Mouse (Mus musculus) lung, postnatal 0 days (tissue): ENCODE results near the gene Macf1. TPM values are rescaled to one million over a fixed set of nuclear protein-coding genes. Genes with fewer than 3 reads are reported as not detected.
"Not testable (repeated sequence)": the region's sequence is repeated elsewhere in the genome, so short reads cannot be mapped to it uniquely, and the experiment has no call there.

Experiments
- ATAC-seq: fragments of 200-750 bp; cut with Nextera tagmentation; 2 replicates; pipeline ENCODE4 v1.8.0; 2017; ENCODE audit warnings: moderate library complexity
- DNase-seq: peaks from one replicate; pipeline ENCODE4 v3.0.0-alpha.2; 2016; ENCODE audit warnings: low spot score
- H3K27ac ChIP-seq: fragments of 300-500 bp; sonication (generic); 2 replicates; pipeline ENCODE4 v1.5.1; 2014; ENCODE audit warnings: antibody characterized with exemption, mild to moderate bottlenecking, low read length, mixed read lengths
- H3K27me3 ChIP-seq: fragments of 300-500 bp; sonication (generic); replicated peaks from 2 replicates; pipeline ENCODE4 v1.6.1; 2014; ENCODE audit warnings: low read length, mixed read lengths; ENCODE audit not compliant: insufficient read depth
- H3K36me3 ChIP-seq: fragments of 300-500 bp; sonication (generic); 2 replicates; pipeline ENCODE4 v1.6.1; 2014; ENCODE audit warnings: low read length, mixed read lengths; ENCODE audit not compliant: insufficient read depth
- H3K4me1 ChIP-seq: fragments of 300-500 bp; sonication (generic); 2 replicates; pipeline ENCODE4 v1.6.1; 2014; ENCODE audit warnings: antibody characterized with exemption, low read depth, low read length, mixed read lengths; ENCODE audit not compliant: insufficient read depth
- H3K4me2 ChIP-seq: fragments of 300-500 bp; sonication (generic); replicated peaks from 2 replicates; pipeline ENCODE4 v1.6.1; 2014; ENCODE audit warnings: low read depth, mild to moderate bottlenecking, low read length, moderate library complexity, mixed read lengths
- H3K4me3 ChIP-seq: fragments of 300-500 bp; sonication (generic); 2 replicates; pipeline ENCODE4 v1.5.1; 2014; ENCODE audit warnings: low read depth, low read length
- H3K9ac ChIP-seq: fragments of 300-500 bp; sonication (generic); replicated peaks from 2 replicates; pipeline ENCODE4 v1.6.1; 2014; ENCODE audit warnings: low read depth, mild to moderate bottlenecking
- H3K9me3 ChIP-seq: fragments of 300-500 bp; sonication (generic); 2 replicates; pipeline ENCODE4 v1.6.1; 2016; ENCODE audit warnings: low read length, mixed read lengths
- CTCF ChIP-seq: IDR thresholded peaks from 2 replicates; pipeline ENCODE4 v1.5.1; 2016; ENCODE audit warnings: antibody characterized with exemption, mild to moderate bottlenecking
- EP300 ChIP-seq: IDR thresholded peaks from 2 replicates; pipeline ENCODE4 v1.6.1; 2016; ENCODE audit warnings: antibody characterized with exemption, mild to moderate bottlenecking, control low read depth
- WGBS: fragments of 180-500 bp; shearing (Covaris S2); extraction: QIAGEN DNeasy Blood & Tissue Kit; methylation state at CpG from one replicate; pipeline ENCODE4 v1.1.7; 2014; 5-methylcytosine and 5-hydroxymethylcytosine counted together
- polyA plus RNA-seq: library from polyadenylated mRNA; unstranded; fragments of >200 nt; fragmentation: Nextera tagmentation; extraction: Ambion mirVana; gene quantifications from 2 replicates; pipeline ENCODE4 v1.2.1, GENCODE M21; 2015

Macf1 gene
- polyA plus RNA-seq, 1 experiment from 2014 or later, result 181 TPM

GRCm38 (mm10) chr4:123340232-123340631, 343.9 kb downstream of the Macf1 start:
- Histone ChIP-seq H3K36me3 (no peaks in the 10 kb centered on the region), H3K27ac (no peak overlapping the region), H3K9me3 (no peaks in the 10 kb centered on the region), H3K4me2 (no peak overlapping the region), H3K4me3 (no peak overlapping the region), H3K9ac (no peak overlapping the region), H3K27me3 (peaks cover 9% of the 10 kb centered on the region), H3K4me1 (peaks cover 5% of the 10 kb centered on the region; the same call in 1 of the 2 replicates)
- WGBS, result 73% methylated on average over 5 of the region's 5 CpGs
- DNase-seq (peak; percentile 4), ATAC-seq (no peak)
- TF ChIP-seq EP300 (no peak), CTCF (no peak)

- H3K36me3 ChIP-seq, result no peaks in the 10 kb centered on the region
- DNase-seq, result no peak
- TF ChIP-seq EP300, result no peak
- TF ChIP-seq CTCF, result no peak
- no peaks in the 10 kb centered on the region for H3K9me3 ChIP-seq
- no peak overlapping the region for H3K4me3 ChIP-seq
- H3K27me3 ChIP-seq, result peaks cover 8% of the 10 kb centered on the region
- ATAC-seq, result no peak
- H3K4me1 ChIP-seq, result peaks cover 5% of the 10 kb centered on the region; the same call in 1 of the 2 replicates
- WGBS, result 53% methylated on average over 4 of the region's 4 CpGs
- H3K9ac ChIP-seq, result no peak overlapping the region
- no peak overlapping the region for H3K27ac ChIP-seq
- no peak overlapping the region for H3K4me2 ChIP-seq
These were observed 346.5 kb downstream of the Macf1 start for GRCm38 (mm10) chr4:123337693-123338092.

DNA sequence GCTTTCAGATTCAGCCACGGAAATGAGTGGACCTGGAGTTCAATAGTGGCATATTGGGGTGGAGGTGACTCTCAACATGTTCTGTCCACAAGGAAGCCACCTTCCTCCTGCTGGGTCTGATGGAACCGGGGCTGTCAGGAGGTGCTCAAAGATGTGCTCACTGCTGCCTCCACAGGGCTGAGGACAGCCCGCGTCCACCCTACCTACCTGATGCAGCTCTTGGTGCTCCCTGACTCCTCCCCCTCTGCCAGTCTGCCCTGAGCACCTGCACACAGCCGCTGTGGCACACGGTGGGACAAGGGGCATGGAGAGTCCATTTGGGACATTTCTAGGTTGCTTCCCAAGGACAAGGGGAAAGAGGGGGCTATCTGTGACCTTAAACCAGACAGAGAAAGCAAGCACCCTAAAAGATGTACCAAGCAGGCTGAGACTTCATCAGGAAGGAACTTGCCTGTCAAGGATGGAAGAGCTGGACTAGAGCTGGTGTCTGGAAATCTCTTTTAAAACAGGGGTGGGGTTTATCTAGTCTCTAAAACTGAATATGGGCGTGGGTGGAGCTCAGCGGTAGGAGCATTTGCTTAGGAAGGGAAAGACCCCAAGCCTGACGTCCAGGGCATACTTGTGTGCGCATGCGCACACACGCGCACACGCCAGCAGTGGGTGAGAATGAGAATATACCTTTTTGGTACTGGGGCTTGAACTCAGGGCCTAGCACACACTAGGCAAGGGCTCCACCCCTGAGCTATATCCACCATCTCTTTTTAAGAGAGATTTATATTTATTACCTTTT, 348.2 kb downstream of the Macf1 start:
- H3K4me1 ChIP-seq, result no peaks in the 10 kb centered on the region
- ATAC-seq (no peak), DNase-seq (no peak)
- TF ChIP-seq CTCF (peak; percentile 5; the same call in 1 of the 2 replicates), EP300 (no peak)
- no peaks in the 10 kb centered on the region for H3K9me3 ChIP-seq
- no peak overlapping the region for H3K4me2 ChIP-seq
- H3K27ac ChIP-seq, result no peak overlapping the region
- WGBS, result 57% methylated on average over 14 of the region's 14 CpGs
- H3K27me3 ChIP-seq, result no peaks in the 10 kb centered on the region
- no peaks in the 10 kb centered on the region for H3K36me3 ChIP-seq
- no peak overlapping the region for H3K4me3 ChIP-seq
- no peak overlapping the region for H3K9ac ChIP-seq

- H3K36me3 ChIP-seq, H3K4me2 ChIP-seq, H3K27me3 ChIP-seq, H3K9ac ChIP-seq, H3K9me3 ChIP-seq, H3K4me3 ChIP-seq, H3K27ac ChIP-seq, DNase-seq, ATAC-seq, H3K4me1 ChIP-seq: not testable (repeated sequence)
- WGBS, result 71% methylated on average over 10 of the region's 10 CpGs
These were observed 348.9 kb downstream of the Macf1 start for GRCm38 (mm10) chr4:123335244-123335643.

DNA sequence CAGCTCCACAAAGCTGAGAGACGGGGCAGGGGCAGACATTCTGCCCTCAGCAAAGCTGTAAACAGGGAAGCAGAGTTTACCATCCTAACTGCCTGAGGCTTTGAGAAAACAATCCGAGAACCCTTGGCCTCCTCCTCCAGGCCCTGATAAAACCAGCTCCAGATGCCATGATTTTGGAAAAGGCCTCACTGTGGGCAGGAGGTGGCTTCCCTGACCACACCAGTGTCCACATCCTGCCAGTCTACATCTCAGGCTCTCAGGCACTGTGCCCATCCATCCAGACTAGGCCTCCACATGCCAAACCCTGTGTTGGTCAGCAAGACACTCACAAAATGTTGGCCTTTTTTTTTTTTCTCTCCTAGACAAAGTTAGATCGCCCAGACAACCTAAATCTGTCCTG, 350.0 kb downstream of the Macf1 start:
- no peak for TF ChIP-seq CTCF
- no peak for TF ChIP-seq EP300
- Histone ChIP-seq H3K36me3 (no peaks in the 10 kb centered on the region), H3K27ac (no peak overlapping the region), H3K4me2 (no peak overlapping the region), H3K9ac (no peak overlapping the region), H3K4me1 (no peaks in the 10 kb centered on the region), H3K27me3 (no peaks in the 10 kb centered on the region), H3K9me3 (no peaks in the 10 kb centered on the region), H3K4me3 (no peak overlapping the region)
- no peak for ATAC-seq
- WGBS, result 48% methylated on average over 3 of the region's 3 CpGs
- DNase-seq, result no peak

GRCm38 (mm10) chr4:123333151-123333550, 351.0 kb downstream of the Macf1 start:
- no peak overlapping the region for H3K9ac ChIP-seq
- ATAC-seq (no peak), DNase-seq (no peak)
- H3K36me3 ChIP-seq, result no peaks in the 10 kb centered on the region
- TF ChIP-seq CTCF (no peak), EP300 (no peak)
- no peak overlapping the region for H3K27ac ChIP-seq
- no peaks in the 10 kb centered on the region for H3K4me1 ChIP-seq
- H3K27me3 ChIP-seq, result no peaks in the 10 kb centered on the region
- H3K4me2 ChIP-seq, result no peak overlapping the region
- 98% methylated on average over 4 of the region's 4 CpGs for whole genome bisulfite sequencing
- no peaks in the 10 kb centered on the region for H3K9me3 ChIP-seq
- no peak overlapping the region for H3K4me3 ChIP-seq

GRCm38 (mm10) chr4:123331961-123332360, 352.2 kb downstream of the Macf1 start:
- 73% methylated on average over 1 of the region's 1 CpGs for WGBS
- H3K27ac ChIP-seq, H3K4me2 ChIP-seq, H3K9me3 ChIP-seq, H3K4me1 ChIP-seq, DNase-seq, H3K9ac ChIP-seq, H3K27me3 ChIP-seq, H3K4me3 ChIP-seq, ATAC-seq, H3K36me3 ChIP-seq: not testable (repeated sequence)
